Mouse (Mus musculus): ENCODE data around the gene Nbr1. TPM values are rescaled to one million over a fixed set of nuclear protein-coding genes. Genes with fewer than 3 reads are reported as not detected.
"Not testable (repeated sequence)": the region's sequence is repeated elsewhere in the genome, so short reads cannot be mapped to it uniquely, and the experiment has no call there.

The Nbr1 gene
- total RNA-seq, 2 experiments from 2014 or later = 116 to 120 TPM

- DNase-seq = peak; percentile 85
These were observed 75.3 kb downstream of the Nbr1 start, which contains the start of gene Rdm1 for GRCm38 (mm10) chr11:101626995-101627856. TSS of gene Rdm1 (plus strand) at chr11:101627195.

GRCm38 (mm10) chr11:101627857-101628559 is 76.1 kb downstream of the Nbr1 start:
- DNase-seq = peak; percentile 94

GRCm38 (mm10) chr11:101628733-101629417 is 76.9 kb downstream of the Nbr1 start:
- not testable (repeated sequence) for DNase-seq

Other genes with a start within 250 kb of the Nbr1 start
- gene Becn1, start 249.9 kb upstream of the Nbr1 start, total RNA-seq (2021) = 100 to 1,000 TPM; 103 to 106 TPM
- 100 to 1,000 TPM in 1 of 2 experiments, 10 to 100 TPM in 1; 88.7 to 103 TPM for gene Psme3, start 235.9 kb upstream of the Nbr1 start, total RNA-seq (2021)
- gene Aoc2, start 227.1 kb upstream of the Nbr1 start, total RNA-seq (2021) = 1 to 10 TPM; 2.9 to 3.2 TPM
- 10 to 100 TPM; 29.5 to 31.3 TPM for gene Aoc3, start 221.5 kb upstream of the Nbr1 start, total RNA-seq (2021)
- gene G6pc, start 184.6 kb upstream of the Nbr1 start, total RNA-seq (2021) = not detected
- gene Aarsd1, start 134.5 kb upstream of the Nbr1 start, total RNA-seq (2021) = 10 to 100 TPM; 25.0 to 27.1 TPM
- gene Gm27029, start 127.4 kb upstream of the Nbr1 start, total RNA-seq (2021) = 1 to 10 TPM; 3.0 to 8.8 TPM
- 10 to 100 TPM in 1 of 2 experiments, 1 to 10 TPM in 1; 9.0 to 12.4 TPM for gene Rundc1, start 127.1 kb upstream of the Nbr1 start, total RNA-seq (2021)
- 10 to 100 TPM; 50.6 to 52.8 TPM for gene Ptges3l, start 126.8 kb upstream of the Nbr1 start, total RNA-seq (2021)
- gene Rpl27, start 109.9 kb upstream of the Nbr1 start, total RNA-seq (2021) = 10 to 100 TPM; 69.0 to 72.5 TPM
- 10 to 100 TPM; 12.0 to 13.1 TPM for gene Ifi35, start 103.7 kb upstream of the Nbr1 start, total RNA-seq (2021)
- gene Rnd2, start 87.2 kb upstream of the Nbr1 start, total RNA-seq (2021) = 10 to 100 TPM; 11.5 to 11.7 TPM
- gene Vat1, start 85.9 kb upstream of the Nbr1 start, total RNA-seq (2021) = 10 to 100 TPM; 59.5 to 60.4 TPM
- gene Brca1, start 194 bp upstream of the Nbr1 start, total RNA-seq (2021) = 10 to 100 TPM; 10.6 to 10.9 TPM
- gene Tmem106a, start 30.1 kb downstream of the Nbr1 start, total RNA-seq (2021) = 1 to 10 TPM; 7.9 TPM
- gene Gm11634, start 47.1 kb downstream of the Nbr1 start, total RNA-seq (2021) = not detected
- gene Rdm1, start 75.0 kb downstream of the Nbr1 start, total RNA-seq (2021) = 10 to 100 TPM; 29.2 to 35.0 TPM
- gene Arl4d, start 113.4 kb downstream of the Nbr1 start, total RNA-seq (2021) = 10 to 100 TPM; 17.9 to 20.5 TPM
- gene Dhx8, start 180.8 kb downstream of the Nbr1 start, total RNA-seq (2021) = 10 to 100 TPM; 21.6 to 21.7 TPM
- 1 to 10 TPM; 6.6 to 6.8 TPM for gene Etv4, start 233.2 kb downstream of the Nbr1 start, total RNA-seq (2021)

All from heart, postnatal 4 days (tissue).